ENCODE assay signal across 8 mouse cellular contexts in genomic region chr8:92361546-92362351, GRCm38 (mm10). TPM values are rescaled to one million over a fixed set of nuclear protein-coding genes. Genes with fewer than 3 reads are reported as not detected.
DNase-seq lines count a peak whose midpoint lies in the region; ATAC-seq lines count a peak whose summit lies in the region.

No protein-coding gene starts in this region.

- H3K27ac ChIP-seq in forebrain, embryonic 13.5 days = no peak overlapping the region
- no peak overlapping the region for H3K27ac ChIP-seq in kidney, embryonic 15.5 days
- H3K27ac ChIP-seq in stomach, embryonic 14.5 days (ENCODE audit: low read length) = peak overlapping the region; percentile 15; the same call in 1 of the 2 replicates

- H3K4me3 ChIP-seq in forebrain, embryonic 13.5 days = no peak overlapping the region
- H3K4me3 ChIP-seq in kidney, embryonic 15.5 days (replicated peaks) = peak overlapping the region; percentile 18
- peak overlapping the region; percentile 17; the same call in 1 of the 2 replicates for H3K4me3 ChIP-seq in stomach, embryonic 14.5 days (ENCODE audit: low read depth, low read length)

- 0 out of 2 replicates have a peak overlapping the region, but pooled peaks have one; percentile 5 for H3K4me2 ChIP-seq in forebrain, embryonic 13.5 days
- H3K4me2 ChIP-seq in kidney, embryonic 15.5 days = peak overlapping the region; percentile 35
- H3K4me2 ChIP-seq in stomach, embryonic 14.5 days (replicated peaks; ENCODE audit: low read depth, low read length) = peak overlapping the region; percentile 28

- no peaks in the 10 kb centered on the region for H3K9me3 ChIP-seq in forebrain, embryonic 13.5 days (replicated peaks)
- H3K9me3 ChIP-seq in kidney, embryonic 15.5 days (replicated peaks) = no peaks in the 10 kb centered on the region
- H3K9me3 ChIP-seq in stomach, embryonic 14.5 days (ENCODE audit: control insufficient read depth, low read depth, low read length) = no peaks in the 10 kb centered on the region

- H3K36me3 ChIP-seq in forebrain, embryonic 13.5 days (ENCODE audit: poor library complexity, severe bottlenecking) = no peaks in the 10 kb centered on the region
- no peaks in the 10 kb centered on the region for H3K36me3 ChIP-seq in kidney, embryonic 15.5 days
- H3K36me3 ChIP-seq in stomach, embryonic 14.5 days (ENCODE audit: control insufficient read depth, insufficient read depth, low read length) = no peaks in the 10 kb centered on the region

- H3K4me1 ChIP-seq in forebrain, embryonic 13.5 days = peaks cover 59% of the 10 kb centered on the region
- H3K4me1 ChIP-seq in kidney, embryonic 15.5 days = peaks cover 72% of the 10 kb centered on the region
- H3K4me1 ChIP-seq in stomach, embryonic 14.5 days (ENCODE audit: control insufficient read depth, insufficient read depth, low read length) = peaks cover 15% of the 10 kb centered on the region; the same call in 1 of the 2 replicates

- 1% methylated on average over 25 of the region's 25 CpGs for WGBS in forebrain, embryonic 13.5 days
- WGBS in kidney, embryonic 15.5 days = 6% methylated on average over 25 of the region's 25 CpGs
- 3% methylated on average over 25 of the region's 25 CpGs for WGBS in stomach, embryonic 14.5 days

- peak; percentile 56 for DNase-seq in kidney, adult 18-20 months
- DNase-seq in kidney, adult 11 months = no peak
- peak; percentile 16 for DNase-seq in cerebellum, adult 9-10 months
- DNase-seq in lung, postnatal 36 days = peak; percentile 69

- no peak overlapping the region for H3K9ac ChIP-seq in forebrain, embryonic 13.5 days
- no peak overlapping the region for H3K9ac ChIP-seq in kidney, embryonic 15.5 days
- no peak overlapping the region for H3K9ac ChIP-seq in stomach, embryonic 14.5 days (replicated peaks; ENCODE audit: low read depth, low read length)

- H3K27me3 ChIP-seq in forebrain, embryonic 13.5 days = peaks cover 96% of the 10 kb centered on the region
- H3K27me3 ChIP-seq in kidney, embryonic 15.5 days = peaks cover 94% of the 10 kb centered on the region
- peaks cover 58% of the 10 kb centered on the region for H3K27me3 ChIP-seq in stomach, embryonic 14.5 days (ENCODE audit: control insufficient read depth, insufficient read depth, low read length)

- ATAC-seq in forebrain, embryonic 13.5 days = 0 out of 2 replicates have a peak, but pooled peaks have one; percentile 23
- no peak for ATAC-seq in kidney, embryonic 15.5 days (replicated peaks; ENCODE audit: low FRiP score)
- ATAC-seq in stomach, embryonic 14.5 days (ENCODE audit: insufficient number of reproducible peaks, insufficient read depth, low FRiP score, low read depth) = no peak
- no peak for ATAC-seq in megakaryocyte progenitor cell, adult 5-6 weeks (replicated peaks; ENCODE audit: poor library complexity)

RNA-seq across cellular contexts. Expression of gene Irx5, which starts 4.3 kb away (rescaled TPM):
- polyA plus RNA-seq in forebrain, embryonic 13.5 days (2015; fragmentation: Nextera tagmentation; extraction: Ambion mirVana) = 1.3 and 2.4 TPM in 2 replicates
- polyA plus RNA-seq in kidney, embryonic 15.5 days (2015; fragmentation: Nextera tagmentation; extraction: Ambion mirVana) = 2.3 and 2.8 TPM in 2 replicates
- polyA plus RNA-seq in stomach, embryonic 14.5 days (2014; fragmentation: Nextera tagmentation; extraction: Ambion mirVana) = 3.7 and 4.0 TPM in 2 replicates
- not detected in 2 replicates for total RNA-seq in megakaryocyte progenitor cell, adult 5-6 weeks (2015)
- not detected in 2 replicates for total RNA-seq in megakaryocyte progenitor cell, adult 5-6 weeks (2017)
